Mouse (Mus musculus) T-cell, adult 2 months (primary cell): ENCODE measurements around the gene Dll1.
A peak's percentile ranks its signal among the peaks of the same experiment; 100 is the strongest.

ENCODE experiments used
- DNase-seq: peaks from one replicate; pipeline ENCODE4 v3.0.0; 2022; ENCODE audit warnings: low spot score

The Dll1 gene

DNA sequence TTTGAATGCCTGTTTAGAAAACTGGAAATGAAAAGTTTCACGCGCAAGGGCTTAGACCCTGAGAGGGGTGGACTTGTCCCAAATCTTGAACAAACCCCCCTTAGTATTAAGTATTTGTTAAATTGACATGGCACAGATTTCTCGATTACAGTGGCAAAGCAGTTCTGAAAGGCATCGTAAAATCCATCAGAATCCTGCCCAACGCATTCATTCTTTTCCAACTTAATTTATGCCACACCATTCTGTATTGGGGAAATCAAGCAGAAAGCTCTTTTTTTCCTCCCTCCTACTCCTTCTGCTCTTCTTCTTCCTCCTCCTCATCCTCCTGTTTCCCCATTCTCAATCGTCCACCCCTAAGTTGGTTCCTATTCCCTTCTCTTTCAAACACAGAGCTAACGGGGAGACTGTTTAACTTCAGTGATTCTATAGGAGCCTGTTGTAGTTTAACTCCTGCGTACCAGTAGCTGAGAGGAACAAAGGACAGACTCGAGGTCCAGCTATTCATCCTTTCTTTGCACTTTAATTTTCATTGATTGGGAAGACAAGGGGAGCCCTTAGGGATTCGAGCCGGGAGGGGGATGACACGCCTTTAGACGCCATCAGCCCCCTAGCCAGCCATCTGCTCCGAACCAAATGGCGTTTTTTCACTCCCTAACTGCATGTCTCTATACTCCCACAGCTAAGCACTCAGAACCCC is 1.9 kb upstream of the Dll1 start:
- no peak for DNase-seq

DNA sequence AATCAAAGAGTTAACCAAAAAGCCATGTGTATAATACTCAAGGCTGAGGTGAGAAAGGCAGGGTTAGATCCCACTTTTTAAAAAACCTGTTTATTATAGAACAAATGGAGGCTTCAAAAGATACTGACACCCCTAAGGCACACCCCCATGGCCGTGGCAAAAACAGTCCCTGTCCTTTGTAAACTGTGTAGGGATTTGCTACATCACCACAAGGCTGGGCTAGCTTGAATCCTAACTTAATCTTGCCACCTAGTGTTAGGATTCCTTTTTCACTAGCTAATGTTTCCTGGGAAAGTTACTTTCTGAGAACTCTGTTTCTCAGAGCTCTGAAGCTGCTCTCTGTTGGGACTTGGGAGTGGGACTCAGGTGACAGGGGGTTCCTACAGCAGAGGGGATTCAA is 1.2 kb upstream of the Dll1 start:
- no peak for DNase-seq

DNA sequence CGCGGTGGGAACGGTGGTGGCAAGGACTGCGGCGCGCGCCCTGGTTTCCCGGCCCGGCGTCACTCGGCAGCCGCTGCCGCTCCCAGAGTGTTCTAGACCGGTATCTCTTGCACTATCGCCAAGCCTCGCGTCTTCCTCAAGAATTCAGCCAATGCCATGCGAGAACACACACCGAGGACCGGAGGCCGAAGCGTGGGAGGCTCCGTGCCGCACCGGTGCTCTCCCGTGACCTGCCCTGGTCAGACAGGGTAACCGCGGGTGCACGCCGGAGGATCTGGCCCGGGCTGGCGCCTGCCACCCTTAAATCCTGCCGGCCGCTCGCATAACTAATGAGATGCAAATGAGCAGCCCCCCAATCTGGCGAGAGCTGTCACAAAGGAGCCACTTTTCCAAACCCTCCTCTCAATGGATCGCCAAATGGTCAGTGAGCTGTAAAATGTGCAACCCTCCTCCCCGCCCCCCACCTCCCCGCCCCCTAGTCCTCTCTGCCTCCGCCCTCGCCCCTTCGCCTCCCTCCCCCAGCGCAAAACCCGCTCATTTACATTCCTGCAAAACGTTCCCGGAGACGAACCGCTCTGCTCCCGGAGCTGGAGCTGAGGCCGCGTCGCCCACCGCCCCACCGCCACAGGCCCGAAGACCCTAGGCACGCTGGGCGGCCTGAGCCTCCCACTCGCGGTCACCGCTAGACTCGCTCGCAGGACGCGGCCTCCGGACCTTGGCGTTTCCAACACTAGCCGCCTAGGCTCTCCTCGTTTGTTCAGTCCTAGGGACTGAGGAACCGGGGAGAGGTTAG is 775 bp downstream of the Dll1 start:
- peak; percentile 8 for DNase-seq

DNA sequence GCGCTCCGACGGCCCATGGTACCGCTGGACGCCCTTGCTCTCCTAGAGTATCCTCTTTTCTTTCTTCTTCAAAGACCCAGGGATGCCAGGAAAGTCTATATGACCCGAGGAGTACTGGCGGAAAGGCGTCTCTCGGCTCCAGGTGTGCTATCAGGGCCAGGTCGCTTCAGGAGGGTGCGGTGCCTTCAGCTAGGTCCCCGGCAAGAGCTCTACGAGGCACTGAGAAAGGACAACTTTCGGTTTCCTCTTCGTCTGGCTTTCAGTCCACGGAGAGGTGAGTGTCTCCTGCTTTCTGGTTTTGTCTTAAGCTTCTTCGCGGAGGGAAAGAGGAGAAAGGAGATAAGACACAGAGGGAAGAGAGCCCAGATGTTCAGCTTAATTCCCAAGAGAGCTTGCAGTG is 1.4 kb downstream of the Dll1 start:
- DNase-seq = no peak

DNA sequence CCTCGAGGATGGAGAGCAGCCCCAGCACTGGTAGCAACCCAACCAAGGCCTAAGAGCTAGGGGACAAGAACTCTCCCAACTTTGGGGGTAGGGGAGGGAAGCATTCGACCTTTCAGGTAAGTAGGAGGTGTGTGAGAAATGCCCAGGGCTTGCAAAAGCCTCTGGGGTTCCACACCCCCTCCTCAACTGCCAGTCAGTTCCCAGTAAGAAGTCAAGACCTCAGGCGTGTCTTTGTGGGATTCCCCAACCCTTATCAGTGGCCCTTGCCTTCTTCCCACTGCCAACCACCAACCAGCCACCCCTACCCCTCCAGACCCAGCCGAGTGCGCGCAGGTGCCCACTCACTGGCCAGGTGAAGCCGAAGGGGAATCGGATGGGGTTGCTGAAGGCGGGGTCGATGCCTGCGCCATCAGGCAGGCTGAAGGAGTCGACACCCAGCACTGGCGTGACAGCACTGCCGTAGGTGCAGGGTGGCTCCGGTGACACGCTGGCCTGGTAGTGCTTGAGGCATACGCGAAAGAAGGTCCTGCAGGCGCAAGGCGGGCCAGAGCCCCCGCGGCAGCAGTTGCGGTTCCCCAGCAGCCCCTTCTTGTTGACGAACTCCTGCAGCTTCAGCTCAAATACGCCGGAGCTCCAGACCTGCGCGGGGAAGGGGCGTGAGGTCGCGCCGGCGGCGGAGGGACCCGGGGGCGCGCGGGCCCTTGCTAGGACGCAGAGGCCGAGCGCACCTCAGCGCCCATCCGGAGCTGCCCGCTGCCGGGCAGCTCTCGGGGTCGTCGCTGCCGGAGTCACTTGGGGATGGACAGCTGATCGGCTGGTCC is 2.1 kb downstream of the Dll1 start:
- no peak for DNase-seq

DNA sequence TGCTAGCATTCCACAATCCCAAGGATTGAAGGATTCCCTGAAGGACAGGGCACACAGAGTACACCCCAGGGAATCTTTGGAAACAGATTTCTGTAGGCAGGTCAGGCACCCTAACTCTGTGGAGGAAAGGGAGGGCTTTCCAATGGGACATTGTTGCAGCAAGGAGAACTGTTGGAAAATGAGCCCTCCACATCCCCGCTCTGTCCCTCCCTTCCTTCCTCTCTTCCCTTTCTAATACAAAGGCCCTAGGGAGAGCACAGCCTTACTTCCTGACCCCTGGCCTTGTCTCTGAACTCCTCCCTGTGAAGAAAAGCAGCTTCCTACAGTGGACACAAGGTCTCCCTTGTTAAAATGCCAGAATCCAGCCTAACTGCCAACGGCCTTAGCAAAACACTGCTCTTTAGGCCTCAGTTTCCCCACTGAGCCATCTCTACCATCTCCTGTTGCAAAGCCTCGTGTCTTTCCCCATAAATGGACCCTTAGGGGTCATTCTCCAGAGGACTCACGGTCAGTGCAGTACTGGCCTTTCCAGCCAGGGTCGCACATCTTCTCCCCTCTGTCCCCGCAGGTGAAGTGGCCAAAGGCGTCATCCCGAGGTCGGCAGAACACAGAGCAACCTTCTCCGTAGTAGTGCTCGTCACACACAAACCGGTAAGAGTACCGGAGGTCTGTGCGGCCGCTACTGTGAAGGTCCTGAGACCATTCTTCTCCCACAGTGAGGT is 3.6 kb downstream of the Dll1 start:
- DNase-seq = no peak

DNA sequence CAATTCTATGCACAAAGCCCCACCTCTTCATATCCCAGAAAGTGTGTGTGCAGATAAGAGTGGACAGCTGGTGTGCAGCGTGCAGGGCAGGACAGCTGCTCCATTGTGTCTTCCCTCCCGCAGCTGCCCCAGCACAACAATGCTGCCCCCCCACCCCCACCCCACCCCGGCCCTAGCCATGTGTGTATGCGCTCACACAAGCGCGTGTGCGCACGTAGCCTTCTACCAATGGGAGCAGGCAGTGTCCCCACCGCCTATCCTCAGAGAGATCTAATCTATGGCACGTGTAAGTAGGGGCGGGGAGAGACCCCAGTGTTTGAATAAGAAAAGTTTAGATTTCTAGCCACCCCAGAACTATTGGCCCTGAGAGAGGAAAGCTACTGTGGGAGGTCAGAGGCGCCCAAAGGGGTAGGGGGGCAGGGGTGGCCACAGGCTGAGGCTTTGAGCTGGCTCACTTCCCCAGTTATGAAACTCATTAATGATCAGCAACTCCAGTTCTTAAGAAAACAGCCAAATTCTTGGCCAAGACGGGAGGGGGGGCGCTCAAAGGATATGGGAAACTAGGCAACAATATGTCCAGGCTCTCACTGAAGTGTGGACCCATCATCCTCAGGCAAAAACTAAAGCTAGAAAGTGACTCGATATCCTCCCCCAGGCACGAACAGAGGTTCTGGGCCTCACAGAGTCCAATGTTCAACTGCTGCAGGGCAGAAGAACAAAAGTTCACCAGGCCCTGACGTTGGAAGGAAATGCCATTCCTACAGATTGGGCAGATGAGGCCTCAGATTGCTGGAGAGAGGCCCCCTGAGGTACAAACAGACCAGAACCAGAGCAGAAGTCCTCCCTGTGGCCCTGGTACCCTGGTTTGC is 4.5 kb downstream of the Dll1 start:
- no peak for DNase-seq

DNA sequence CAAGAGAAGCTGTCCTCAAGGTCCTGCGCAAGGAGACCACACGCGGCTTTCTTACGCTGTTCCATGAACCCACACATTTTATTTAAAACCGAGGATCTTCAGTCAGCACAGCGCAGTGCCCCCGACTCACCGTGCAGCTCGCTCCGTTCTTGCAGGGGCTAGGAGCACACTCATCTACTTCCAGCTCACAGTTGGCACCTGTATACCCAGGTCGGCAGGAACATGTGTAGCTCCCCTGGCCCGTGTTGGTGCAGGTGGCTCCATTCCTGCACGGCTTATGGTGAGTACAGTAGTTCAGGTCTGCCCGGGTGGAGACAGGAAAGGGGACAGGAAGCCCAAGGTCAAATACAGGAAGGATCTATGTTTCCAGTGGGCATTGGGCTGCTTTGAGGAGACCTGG is 6.3 kb downstream of the Dll1 start:
- no peak for DNase-seq

DNA sequence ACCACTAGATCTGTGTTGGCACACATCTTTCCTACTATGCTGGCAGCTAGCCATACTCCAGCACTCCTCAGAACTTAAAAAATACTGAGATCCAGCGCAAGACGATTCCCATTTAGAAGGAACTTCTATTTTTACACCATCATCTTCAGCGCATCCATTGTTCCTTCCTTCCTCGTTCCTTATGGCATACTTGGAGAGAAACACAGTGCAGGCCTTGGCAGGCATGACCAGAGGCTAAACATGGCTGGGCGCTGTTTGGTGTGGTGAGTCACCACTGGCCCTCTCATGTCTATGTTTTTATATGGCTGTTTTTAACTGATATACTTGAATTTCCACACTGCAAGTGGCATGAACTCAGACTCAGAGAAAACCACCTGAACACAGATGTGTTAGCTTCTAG is 11.0 kb downstream of the Dll1 start:
- DNase-seq = no peak

DNA sequence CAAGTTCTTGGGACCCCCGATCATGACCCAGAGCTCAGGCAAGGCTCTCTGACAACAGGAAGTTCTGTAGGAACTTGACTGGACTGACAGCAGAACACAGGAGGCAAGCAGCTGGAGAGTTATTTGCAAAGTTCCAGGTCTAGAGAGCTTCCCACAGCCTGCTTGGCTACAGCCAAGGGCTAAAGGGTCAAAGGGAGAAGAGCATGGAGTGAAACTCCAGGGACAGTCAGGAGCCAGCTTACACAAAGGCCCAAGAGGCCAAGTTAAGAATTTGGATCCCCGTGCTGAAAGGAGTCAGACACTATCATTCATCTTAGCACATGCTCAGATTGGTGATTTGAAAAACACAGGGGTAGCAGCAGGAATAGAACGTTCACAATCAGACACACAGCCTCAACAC is 13.0 kb downstream of the Dll1 start:
- DNase-seq = no peak

DNA sequence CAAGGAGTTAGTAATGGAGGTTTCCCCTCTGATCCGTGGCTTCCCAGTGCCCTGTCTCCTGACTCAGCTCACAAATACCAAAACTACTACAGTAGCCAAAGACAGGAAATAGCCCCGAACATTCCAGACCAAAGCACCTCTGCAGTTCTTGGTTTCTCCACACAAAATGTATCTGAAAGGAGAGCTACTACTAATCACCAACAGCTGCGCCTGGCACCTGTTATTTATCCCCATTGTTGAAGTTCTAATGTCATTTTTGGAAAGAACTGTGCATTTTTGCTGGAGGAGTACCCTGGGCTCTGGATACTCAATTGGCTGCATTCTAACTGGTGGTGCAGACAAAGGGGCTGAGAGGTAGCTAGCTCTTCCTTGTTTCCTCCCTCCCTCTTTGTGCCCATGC is 19.6 kb downstream of the Dll1 start:
- DNase-seq = no peak

DNA sequence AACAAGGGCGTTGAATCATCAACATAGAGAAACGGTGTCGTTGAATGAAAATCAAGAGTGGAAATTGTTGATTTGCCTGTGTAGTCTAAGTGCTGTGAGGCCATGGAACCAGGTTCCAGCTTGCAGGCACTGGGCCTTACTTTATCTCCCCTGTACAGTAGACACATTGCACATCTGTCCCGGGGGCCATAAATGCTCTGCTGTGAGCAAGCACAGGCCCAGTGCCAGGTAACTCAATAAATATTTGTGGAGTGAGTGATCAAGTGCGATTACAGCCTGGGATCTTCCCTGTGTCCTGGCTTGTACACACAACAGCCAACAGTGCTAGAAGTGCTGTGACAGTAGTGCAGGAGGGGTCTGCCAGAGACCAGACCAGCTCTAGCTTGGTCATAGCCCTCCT is 20.1 kb downstream of the Dll1 start:
- DNase-seq = no peak

DNA sequence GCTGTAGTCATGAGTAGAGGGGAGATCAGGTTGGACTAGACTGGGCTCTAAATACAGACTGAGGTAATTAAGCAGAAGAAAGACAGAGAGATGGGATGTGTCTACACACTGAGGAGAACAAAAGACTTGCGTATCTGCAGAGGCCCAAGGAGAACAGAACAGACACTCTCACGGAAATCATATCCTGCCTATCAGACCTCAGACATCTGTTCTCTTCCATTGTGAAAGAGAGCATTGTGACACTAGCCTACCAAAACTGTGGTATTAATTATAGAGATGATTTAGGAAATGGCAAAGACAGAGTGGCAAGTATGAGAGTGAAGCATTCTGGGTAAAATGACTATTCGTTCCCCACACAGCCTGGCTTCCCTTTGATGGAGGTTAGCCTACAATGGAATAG is 21.6 kb downstream of the Dll1 start:
- no peak for DNase-seq

DNA sequence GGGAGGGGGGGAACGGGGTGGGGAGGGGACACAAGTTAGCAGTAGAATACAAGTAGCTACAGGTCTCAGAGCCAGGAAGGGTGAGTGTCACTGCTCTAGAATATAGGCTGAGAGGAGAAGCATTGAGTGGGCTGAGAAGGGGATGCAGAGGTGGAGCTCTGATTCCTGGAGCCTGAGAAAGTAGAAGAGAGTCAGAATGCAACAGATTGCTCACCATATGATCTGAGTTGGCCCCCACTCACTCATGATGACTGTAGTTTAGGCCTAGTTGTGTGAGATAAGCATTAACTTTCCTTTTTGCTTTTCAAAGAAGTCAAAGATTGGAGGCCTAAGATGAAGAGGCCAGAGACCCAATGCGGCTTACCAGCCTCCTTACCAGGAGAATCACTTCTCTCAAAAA is 22.7 kb downstream of the Dll1 start:
- no peak for DNase-seq

DNA sequence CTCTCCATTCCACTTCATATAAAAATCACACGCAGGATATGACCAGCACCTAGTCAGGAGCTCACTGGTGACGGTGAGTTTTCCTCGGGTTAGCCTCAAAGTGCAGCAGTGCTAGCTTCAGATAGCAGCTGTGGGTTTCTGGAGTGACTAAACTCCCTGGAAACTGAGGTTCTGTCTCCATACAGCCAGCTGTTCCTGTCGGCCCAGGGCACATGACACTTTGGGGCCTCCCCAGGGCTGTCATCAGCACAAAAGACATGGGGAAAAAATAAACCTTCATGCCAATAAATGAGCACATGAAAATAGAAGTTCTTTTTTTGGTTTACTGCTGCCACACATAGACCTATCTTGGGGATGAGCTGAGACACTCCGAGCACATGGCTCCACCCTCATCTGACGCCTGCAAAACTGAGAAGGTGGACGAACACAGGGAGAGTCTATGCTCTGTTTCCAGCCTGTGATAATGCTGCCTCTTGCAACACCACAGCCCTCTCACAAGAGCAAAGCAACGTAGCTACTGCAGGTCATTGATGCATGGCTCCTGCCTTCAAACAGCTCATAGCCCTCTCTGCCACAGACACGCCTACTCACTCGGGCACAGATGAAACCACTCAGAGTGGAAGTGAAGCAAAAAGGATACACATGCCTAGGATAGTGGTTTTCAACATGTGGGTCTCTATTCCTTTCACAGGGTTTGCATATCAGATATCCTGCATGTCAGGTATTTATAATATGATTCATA is 23.6 kb downstream of the Dll1 start:
- DNase-seq = no peak

DNA sequence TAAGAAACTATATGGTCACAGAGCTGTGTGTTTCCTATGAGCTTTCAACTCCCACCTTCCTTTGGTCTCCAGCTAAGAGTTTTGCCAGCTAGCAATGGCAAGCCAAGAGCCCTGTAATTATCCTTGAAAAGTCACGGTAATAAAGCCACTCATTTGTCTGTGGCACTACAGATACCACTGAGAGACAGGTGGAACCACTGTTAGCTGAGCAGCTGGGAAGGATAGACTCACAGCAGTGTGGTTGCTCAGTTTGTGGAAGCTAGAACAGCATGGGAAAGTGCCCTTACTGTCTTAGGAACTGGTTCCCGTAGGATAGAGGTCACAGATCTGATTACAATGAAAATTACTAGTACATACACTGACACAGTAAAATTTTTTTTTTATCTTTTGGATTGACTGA is 26.5 kb downstream of the Dll1 start:
- no peak for DNase-seq

DNA sequence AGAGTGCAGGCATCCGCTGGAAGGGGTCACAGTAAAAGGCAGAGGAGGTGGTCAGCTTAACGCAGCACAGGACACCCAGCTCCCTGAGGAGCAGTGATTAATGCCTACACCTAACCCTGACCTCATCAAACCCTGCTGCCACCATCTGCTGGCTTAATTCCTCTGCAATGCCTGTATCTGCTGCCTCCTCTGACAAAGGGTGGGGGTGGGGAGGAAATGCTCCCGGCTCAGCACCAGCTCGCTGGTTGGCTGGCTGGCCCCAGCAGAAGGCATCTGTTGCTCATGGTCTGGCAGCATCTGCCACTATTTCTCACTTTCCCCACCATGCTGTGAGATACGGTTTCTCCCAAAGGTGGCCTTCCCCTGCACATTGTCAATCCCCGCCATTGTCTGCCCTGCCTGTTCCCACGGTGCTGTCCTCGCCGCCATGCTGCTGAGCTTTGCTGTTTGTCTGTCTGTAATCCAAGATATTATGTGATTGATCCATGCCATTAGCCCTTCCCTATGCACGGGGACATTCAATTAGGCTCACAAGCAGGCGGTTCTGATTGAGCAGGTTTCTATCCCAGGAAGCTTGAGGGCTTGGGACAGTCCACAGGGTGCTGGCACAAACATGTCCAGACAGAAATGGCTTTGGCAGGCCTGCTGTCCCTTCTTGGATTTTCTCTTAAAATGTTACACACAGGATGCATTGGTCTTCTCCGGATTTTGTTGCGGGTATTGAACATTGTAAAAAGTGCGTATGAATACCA is 33.4 kb downstream of the Dll1 start:
- DNase-seq = no peak

DNA sequence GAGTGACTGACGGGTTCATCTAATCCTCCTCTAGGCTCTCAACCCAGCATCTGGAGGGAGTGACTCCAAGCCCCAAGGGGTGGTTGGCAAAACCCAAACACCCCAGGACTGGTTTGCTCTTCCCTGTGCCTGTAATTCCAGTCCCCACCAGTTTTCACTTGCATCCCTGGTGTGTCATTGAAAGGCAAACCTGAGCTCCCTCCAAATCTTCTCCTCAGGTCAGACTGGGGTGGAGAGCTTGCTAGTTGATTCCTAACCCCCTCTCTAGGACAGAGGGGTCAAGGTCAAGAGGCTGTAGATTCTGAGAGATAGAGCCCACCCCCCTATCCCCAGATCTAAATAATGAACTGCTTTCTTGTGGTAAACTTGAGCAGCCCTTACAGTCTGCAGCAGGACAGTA is 38.8 kb downstream of the Dll1 start:
- no peak for DNase-seq

DNA sequence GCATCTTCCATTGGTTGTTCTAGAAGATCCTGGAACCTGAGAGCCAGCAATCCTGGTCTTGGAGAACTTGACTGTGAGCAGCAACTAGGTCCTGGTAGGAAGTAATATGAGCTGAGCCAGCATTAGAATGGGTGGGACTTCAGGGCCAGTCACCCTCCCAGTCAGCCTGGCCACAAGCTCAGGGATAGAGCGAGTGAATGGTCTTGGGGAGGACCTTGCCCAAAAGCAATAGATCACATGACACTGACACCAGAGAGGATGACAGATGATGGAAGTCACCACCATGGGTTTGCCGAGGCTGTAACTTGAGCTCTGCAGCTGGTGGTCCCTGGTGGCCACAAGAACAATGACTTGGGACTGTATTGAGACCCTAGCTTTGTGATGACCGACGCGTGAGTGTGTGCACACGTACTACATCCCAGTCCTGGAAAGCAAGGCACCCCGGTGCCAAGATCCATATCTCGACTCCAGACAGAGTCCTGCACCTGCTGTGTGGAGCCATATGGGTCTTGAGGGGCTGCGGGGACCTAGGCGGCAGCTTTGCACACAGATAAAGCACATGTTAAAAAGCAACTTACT is 46.8 kb downstream of the Dll1 start:
- DNase-seq = no peak

DNA sequence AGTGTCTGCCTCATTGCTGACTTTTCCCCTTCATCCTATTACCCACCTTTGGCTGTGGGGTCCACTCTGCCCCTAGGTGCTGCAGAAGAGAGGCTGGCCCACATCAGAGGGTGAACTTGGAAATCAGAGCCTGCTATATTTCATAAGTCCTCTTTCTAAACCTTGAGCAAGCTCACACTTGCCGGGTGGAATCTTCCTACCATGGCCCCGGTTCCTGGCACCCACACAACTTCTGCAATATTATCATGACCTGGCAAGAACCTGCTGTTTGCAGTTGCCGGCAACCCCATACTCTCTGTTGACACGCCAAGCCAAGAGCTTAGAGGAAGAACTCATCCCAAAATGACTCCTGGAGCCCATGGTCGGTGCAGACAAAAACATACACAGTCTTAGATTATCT is 49.6 kb downstream of the Dll1 start:
- no peak for DNase-seq
